Mouse (Mus musculus): ENCODE measurements at regions not wholly inside any gene's neighbourhood (a gene's known extent, or its start where the extent isn't known, plus 50 kb on each side); places are given as distances from the start of the nearest gene placed in this dataset.
"Not testable (repeated sequence)": the region's sequence is repeated elsewhere in the genome, so short reads cannot be mapped to it uniquely, and the experiment has no call there.

DNA sequence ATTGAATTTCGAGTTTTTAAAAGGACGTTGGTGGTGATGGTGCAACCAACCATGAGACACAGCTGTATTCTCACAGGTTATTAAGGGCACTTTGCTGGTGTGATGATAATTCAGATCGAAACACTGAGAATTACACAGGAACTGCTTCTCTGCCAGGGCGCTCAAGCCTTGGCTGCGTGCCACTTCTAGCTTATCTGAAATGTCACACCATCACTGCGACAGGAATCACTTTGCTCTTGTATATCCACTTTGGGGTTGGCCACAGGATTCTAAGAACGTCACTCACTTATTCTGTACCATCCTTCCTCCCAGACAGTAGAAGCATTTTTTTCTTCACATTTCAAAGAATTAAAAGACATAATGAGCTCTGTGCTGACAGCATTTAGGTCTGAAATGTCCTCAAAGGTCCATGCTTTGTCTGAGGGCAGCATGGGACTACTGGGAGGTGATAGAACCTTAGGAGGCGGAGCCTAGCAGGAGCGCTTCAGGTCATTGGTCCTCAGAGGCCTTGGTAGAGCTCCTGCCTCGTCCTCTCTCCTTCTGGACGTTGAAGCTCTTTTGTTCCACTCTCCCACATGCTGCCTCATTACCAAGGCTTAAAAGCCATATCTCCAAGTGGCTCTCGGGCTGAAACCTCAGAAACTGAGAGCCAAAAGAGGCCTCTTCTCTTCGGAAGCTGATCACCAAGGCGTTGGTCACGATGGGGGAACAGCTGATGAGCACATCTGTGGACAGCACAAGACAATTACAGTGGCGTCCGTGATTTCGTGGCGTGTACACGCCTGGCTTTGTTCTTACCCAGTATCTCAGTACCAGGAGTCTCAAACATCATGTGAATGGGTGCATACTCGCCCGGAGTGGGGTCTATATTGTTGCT, 167.7 kb downstream of the Enc1 start:
- Histone ChIP-seq H3K27ac (ENCODE audit: control insufficient read depth, insufficient read depth, low read depth, low read length) (no peak overlapping the region), H3K4me1 (ENCODE audit: control insufficient read depth, insufficient read depth, low read length) (no peaks in the 10 kb centered on the region; the same call in 1 of the 2 replicates), H3K27me3 (ENCODE audit: control insufficient read depth, insufficient read depth, low read length) (no peaks in the 10 kb centered on the region), H3K4me3 (ENCODE audit: control insufficient read depth, low read depth, low read length) (no peak overlapping the region), H3K36me3 (ENCODE audit: control insufficient read depth, insufficient read depth, low read length) (no peaks in the 10 kb centered on the region)
- TF ChIP-seq CTCF (IDR thresholded peaks at IDR 0.05; ENCODE audit: control insufficient read depth, insufficient read depth, insufficient replicate concordance, low read depth, low read length) = no peak

DNA sequence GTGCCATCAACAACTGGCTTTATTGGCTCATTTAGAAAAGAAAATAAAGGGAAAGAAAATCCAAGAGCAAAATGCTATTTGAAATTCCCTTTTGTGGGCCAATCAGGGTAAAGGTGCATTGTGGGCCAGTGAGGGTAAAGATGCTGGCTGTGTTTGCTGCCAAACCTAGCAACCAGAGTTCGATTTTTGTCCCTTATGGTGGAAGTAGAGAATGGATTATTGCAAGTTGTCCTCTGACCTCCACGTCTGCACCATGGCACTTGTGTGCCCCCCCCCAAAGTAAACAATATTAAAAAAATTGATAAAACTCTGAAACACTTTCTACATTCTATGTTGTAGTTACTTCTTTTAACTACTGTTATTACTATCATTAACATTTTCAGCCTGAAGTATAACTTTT, 166.9 kb downstream of the Enc1 start:
- no peak overlapping the region for H3K27ac ChIP-seq (ENCODE audit: control insufficient read depth, insufficient read depth, low read depth, low read length)
- H3K4me1 ChIP-seq (ENCODE audit: control insufficient read depth, insufficient read depth, low read length) = no peaks in the 10 kb centered on the region; the same call in 1 of the 2 replicates
- no peak overlapping the region for H3K4me3 ChIP-seq (ENCODE audit: control insufficient read depth, low read depth, low read length)
- TF ChIP-seq CTCF (IDR thresholded peaks at IDR 0.05; ENCODE audit: control insufficient read depth, insufficient read depth, insufficient replicate concordance, low read depth, low read length) (no peak), POLR2A (IDR thresholded peaks at IDR 0.05; ENCODE audit: control insufficient read depth, low read depth, low read length) (no peak)
- no peaks in the 10 kb centered on the region for H3K27me3 ChIP-seq (ENCODE audit: control insufficient read depth, insufficient read depth, low read length)
- H3K36me3 ChIP-seq (ENCODE audit: control insufficient read depth, insufficient read depth, low read length) = no peaks in the 10 kb centered on the region

DNA sequence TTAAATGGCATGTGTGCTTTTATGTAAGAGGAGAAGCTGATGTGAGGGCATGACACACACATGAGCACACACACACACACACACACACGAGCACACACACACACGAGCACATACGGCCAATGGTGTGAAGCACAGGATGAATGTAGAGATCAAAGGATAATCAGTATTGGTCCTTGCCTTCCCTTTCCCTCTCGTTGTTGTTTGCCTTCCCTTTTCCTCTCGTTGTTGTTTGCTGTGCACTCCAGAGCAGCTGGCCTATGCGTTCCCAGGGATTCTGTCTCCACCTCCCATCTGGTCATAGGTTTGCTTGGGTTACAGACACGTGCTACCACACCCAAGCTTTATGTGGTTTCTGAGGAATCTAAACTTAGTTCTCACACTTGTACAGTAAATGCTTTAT, 165.8 kb downstream of the Enc1 start:
- TF ChIP-seq CTCF (IDR thresholded peaks at IDR 0.05; ENCODE audit: control insufficient read depth, insufficient read depth, insufficient replicate concordance, low read depth, low read length) = no peak
- TF ChIP-seq POLR2A (IDR thresholded peaks at IDR 0.05; ENCODE audit: control insufficient read depth, low read depth, low read length) = no peak
- no peak overlapping the region for H3K27ac ChIP-seq (ENCODE audit: control insufficient read depth, insufficient read depth, low read depth, low read length)
- no peaks in the 10 kb centered on the region; the same call in 1 of the 2 replicates for H3K4me1 ChIP-seq (ENCODE audit: control insufficient read depth, insufficient read depth, low read length)
- no peaks in the 10 kb centered on the region for H3K27me3 ChIP-seq (ENCODE audit: control insufficient read depth, insufficient read depth, low read length)
- H3K4me3 ChIP-seq (ENCODE audit: control insufficient read depth, low read depth, low read length) = no peak overlapping the region
- H3K36me3 ChIP-seq (ENCODE audit: control insufficient read depth, insufficient read depth, low read length) = no peaks in the 10 kb centered on the region

DNA sequence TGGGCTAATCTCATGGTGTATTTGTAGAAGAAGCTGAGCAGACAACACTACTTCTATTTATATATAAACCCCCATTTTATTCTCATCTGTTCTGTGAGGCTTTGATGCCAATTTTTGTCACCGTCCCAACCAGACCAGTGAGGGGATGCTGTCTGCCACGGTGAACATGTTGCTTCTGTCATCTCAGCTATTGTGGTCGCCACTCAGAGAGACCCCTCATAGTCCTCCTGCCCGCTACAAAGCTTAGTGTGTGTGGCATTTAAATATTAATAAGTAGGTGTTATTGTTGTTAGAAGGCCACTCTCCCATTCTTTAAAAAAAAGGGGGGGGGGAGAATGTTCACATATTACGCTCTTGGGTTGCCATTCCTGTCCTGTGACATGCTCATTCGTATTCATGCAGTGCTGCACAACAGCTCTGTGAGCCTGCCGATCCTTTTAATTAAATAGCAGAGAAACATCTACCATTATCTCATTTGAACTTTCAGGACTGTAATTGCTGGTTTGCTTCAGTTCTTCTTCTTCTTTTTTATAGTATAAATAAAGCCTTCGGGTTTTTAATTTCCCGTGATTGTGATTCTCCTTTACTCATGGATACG, 161.4 kb downstream of the Enc1 start:
- Histone ChIP-seq H3K27ac (ENCODE audit: control insufficient read depth, insufficient read depth, low read depth, low read length) (no peak overlapping the region), H3K27me3 (ENCODE audit: control insufficient read depth, insufficient read depth, low read length) (no peaks in the 10 kb centered on the region), H3K4me1 (ENCODE audit: control insufficient read depth, insufficient read depth, low read length) (no peaks in the 10 kb centered on the region), H3K36me3 (ENCODE audit: control insufficient read depth, insufficient read depth, low read length) (no peaks in the 10 kb centered on the region), H3K4me3 (ENCODE audit: control insufficient read depth, low read depth, low read length) (no peak overlapping the region)
- no peak for TF ChIP-seq POLR2A (IDR thresholded peaks at IDR 0.05; ENCODE audit: control insufficient read depth, low read depth, low read length)
- TF ChIP-seq CTCF (IDR thresholded peaks at IDR 0.05; ENCODE audit: control insufficient read depth, insufficient read depth, insufficient replicate concordance, low read depth, low read length) = no peak

DNA sequence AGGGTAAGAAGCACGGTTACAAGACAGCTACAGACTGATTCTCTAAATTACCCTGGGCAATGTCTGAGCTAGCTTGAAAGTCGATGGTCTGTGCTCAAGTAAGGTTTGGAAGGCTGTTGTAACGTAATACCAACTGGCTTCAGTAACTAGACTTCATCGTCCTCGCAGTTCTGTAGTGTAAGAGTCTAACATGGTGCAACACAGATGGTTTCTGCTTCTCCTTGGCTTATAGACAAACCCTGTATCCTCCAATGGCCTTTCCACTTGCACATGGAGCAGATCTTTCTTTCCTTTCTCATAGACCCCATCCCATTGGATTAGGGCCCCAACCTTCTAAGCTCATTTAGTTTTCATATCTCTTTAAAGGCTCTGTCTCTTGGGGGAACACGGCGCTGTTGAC, 160.7 kb downstream of the Enc1 start:
- Histone ChIP-seq H3K27ac (ENCODE audit: control insufficient read depth, insufficient read depth, low read depth, low read length) (no peak overlapping the region), H3K27me3 (ENCODE audit: control insufficient read depth, insufficient read depth, low read length) (no peaks in the 10 kb centered on the region), H3K4me1 (ENCODE audit: control insufficient read depth, insufficient read depth, low read length) (no peaks in the 10 kb centered on the region), H3K4me3 (ENCODE audit: control insufficient read depth, low read depth, low read length) (no peak overlapping the region), H3K36me3 (ENCODE audit: control insufficient read depth, insufficient read depth, low read length) (no peaks in the 10 kb centered on the region)
- TF ChIP-seq CTCF (IDR thresholded peaks at IDR 0.05; ENCODE audit: control insufficient read depth, insufficient read depth, insufficient replicate concordance, low read depth, low read length) = no peak
- no peak for TF ChIP-seq POLR2A (IDR thresholded peaks at IDR 0.05; ENCODE audit: control insufficient read depth, low read depth, low read length)

DNA sequence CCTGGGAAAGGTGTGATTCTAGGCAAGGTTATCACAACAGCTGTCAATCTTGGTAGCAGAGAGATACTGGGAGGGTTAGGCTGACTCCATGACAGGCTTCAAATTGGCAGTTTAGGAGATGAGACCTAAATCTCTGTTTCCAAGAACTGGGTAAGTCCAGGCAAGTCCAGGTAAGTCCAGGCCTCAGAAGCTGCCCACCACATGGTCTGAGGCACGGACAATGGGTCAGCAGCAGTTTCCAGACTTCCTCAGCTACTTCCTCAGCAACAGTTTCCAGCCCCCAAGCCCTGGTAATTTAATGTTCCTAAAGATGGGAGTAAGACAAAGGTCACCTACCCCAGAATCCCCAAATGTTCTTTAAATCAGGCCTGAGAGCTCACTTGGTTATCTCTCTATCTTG, 157.1 kb downstream of the Enc1 start:
- Histone ChIP-seq H3K4me1 (ENCODE audit: control insufficient read depth, insufficient read depth, low read length) (no peaks in the 10 kb centered on the region), H3K27me3 (ENCODE audit: control insufficient read depth, insufficient read depth, low read length) (no peaks in the 10 kb centered on the region), H3K4me3 (ENCODE audit: control insufficient read depth, low read depth, low read length) (no peak overlapping the region), H3K36me3 (ENCODE audit: control insufficient read depth, insufficient read depth, low read length) (no peaks in the 10 kb centered on the region), H3K27ac (ENCODE audit: control insufficient read depth, insufficient read depth, low read depth, low read length) (no peak overlapping the region)
- TF ChIP-seq POLR2A (IDR thresholded peaks at IDR 0.05; ENCODE audit: control insufficient read depth, low read depth, low read length) (no peak), CTCF (IDR thresholded peaks at IDR 0.05; ENCODE audit: control insufficient read depth, insufficient read depth, insufficient replicate concordance, low read depth, low read length) (no peak)

DNA sequence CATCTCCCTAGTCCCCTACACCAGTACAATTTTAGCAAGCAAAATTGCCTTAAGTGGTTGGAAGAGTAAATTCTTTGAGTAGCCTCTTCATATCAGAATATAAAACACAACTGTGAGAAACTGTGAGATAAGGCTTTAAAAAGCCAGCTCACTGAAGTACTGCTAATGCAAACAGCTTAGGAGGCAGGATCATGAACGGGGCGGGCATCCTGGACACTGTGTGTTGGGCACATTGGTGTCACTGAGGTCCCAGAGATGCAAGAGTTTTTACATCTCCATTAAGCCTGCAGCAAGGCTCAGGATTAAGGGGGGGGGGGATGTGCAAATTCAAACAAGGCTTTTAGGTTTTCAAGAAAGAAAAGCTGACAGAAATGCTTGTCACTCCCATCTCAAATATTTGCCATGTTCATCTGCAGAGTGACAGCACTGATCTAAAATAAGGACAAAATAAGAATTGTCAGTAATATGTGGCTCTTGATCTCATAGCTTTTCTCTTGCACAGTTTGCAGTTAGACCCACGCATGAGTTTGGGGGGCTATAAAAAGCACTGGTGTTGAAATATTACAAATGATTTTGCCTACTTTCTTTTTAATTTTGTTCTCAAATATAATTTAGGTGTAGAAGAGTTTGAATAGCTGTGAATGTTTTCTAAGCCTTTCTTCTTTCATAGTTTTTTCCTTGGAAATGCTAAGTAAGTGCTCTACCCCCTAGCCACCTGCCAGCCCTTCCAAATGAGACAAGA, 156.2 kb downstream of the Enc1 start:
- no peaks in the 10 kb centered on the region for H3K36me3 ChIP-seq (ENCODE audit: control insufficient read depth, insufficient read depth, low read length)
- no peaks in the 10 kb centered on the region for H3K27me3 ChIP-seq (ENCODE audit: control insufficient read depth, insufficient read depth, low read length)
- TF ChIP-seq POLR2A (IDR thresholded peaks at IDR 0.05; ENCODE audit: control insufficient read depth, low read depth, low read length) = no peak
- no peak for TF ChIP-seq CTCF (IDR thresholded peaks at IDR 0.05; ENCODE audit: control insufficient read depth, insufficient read depth, insufficient replicate concordance, low read depth, low read length)
- H3K4me3 ChIP-seq (ENCODE audit: control insufficient read depth, low read depth, low read length) = no peak overlapping the region
- H3K27ac ChIP-seq (ENCODE audit: control insufficient read depth, insufficient read depth, low read depth, low read length) = no peak overlapping the region
- no peaks in the 10 kb centered on the region for H3K4me1 ChIP-seq (ENCODE audit: control insufficient read depth, insufficient read depth, low read length)

DNA sequence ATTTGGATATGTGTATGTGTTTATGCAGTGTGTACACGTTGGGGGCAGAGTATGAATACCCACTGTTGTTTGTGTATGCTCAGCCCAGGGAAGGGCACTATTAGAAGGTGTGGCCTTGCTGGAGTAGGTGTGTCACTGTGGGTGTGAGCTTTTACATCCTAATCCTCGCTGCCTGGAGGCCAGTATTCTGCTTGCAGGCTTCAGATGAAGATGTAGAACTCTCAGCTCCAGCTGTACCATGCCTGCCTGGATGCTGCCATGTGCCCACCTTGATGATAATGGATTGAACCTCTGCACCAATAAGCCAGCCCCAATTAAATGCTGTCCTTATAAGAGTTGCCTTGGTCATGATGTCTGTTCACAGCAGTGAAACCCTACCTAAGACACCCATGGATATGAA, 155.4 kb downstream of the Enc1 start:
- H3K27me3 ChIP-seq (ENCODE audit: control insufficient read depth, insufficient read depth, low read length) = not testable (repeated sequence)

More for the DNA sequence above, 155.4 kb downstream of the Enc1 start:
- H3K27ac ChIP-seq (ENCODE audit: control insufficient read depth, insufficient read depth, low read depth, low read length); H3K36me3 ChIP-seq (ENCODE audit: control insufficient read depth, insufficient read depth, low read length); H3K4me3 ChIP-seq (ENCODE audit: control insufficient read depth, low read depth, low read length); H3K4me1 ChIP-seq (ENCODE audit: control insufficient read depth, insufficient read depth, low read length): not testable (repeated sequence)
